Mouse (Mus musculus) cerebellum, adult 11-12 months (tissue): ENCODE measurements around the gene Olfr287.

Source experiments
- DNase-seq: peaks from one replicate; pipeline ENCODE4 v3.0.0; 2022

Gene Olfr287

DNA sequence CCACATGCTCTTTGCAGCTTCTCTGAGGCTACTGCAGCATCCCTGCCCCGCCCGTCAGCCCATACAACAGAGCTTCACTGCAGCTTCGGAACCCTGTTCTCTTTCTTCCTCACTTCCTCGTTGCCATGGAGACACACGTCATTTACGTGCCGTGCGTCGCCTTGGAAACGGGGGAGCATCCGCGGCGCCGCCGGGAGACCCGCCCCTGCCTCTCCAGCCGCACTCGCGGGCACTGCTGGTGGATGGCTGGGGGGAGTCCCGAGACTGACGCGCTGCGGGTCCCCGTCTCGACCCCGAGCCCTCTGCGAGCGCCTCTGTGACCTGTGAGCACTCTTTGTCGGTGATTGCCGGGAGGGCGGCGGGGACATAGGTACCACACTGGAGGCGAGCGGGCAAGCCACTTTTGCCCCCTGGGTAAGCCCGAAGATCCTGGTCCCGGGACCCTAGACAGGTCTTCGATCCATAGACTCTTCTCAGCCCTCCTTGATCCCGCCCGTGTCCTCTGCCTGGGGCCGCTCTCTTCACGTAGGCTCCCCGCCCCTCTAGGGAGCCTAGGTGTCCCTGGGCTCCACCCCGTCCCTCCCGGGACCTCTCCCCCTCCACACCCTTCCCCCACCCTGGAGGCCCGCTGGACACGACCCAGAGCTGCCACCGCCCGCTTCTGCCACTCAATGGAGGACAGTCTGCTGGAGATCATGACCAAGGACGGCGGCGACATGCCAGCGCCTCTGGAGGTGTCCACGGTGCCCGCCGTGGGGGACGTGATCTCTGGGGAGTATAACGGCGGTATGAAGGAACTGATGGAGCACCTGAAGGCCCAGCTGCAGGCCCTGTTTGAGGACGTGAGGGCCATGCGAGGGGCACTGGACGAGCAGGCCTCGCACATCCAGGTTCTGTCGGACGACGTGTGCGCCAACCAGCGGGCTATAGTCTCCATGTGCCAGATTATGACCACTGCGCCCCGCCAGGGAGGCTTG, 52.9 kb downstream of the Olfr287 start:
- peak; percentile 92 for DNase-seq

DNA sequence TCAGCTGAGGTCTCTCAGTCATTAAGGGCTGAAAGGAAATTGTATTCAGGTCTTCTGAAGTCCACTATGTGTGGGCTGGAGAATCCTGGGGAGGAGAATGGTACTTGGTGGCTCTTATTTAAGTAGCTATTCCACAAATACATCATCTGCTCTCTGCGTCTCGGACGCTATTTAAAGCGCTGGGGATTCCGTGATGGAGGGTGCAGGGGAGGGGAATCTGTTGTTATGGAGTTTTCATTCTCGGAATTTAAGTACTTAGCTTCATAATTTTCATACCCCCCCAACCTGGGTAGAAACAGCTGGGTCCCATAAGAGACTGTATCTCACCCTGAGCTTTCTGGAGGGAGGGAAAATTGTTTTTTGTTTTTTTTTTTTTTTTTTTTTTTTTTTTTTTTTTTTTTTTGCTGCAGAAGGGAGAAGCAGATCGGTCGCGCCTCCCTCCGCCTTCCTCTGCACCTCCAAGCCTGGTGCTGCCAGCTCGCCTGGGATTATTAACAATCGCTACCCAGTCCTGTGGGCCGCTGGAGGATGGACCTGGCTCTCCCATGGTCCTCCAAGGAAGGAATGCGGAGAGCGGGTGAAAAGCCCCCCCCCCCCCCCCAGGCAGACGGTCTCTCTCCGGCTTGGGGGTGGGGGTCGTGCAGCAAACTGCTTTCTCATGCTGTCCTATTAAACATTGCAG, 53.8 kb downstream of the Olfr287 start, which contains the start of gene Ccdc184:
Ccdc184 (plus strand) TSS at position 196 of the 682 bp plus-strand sequence.
- DNase-seq: no peak

- DNase-seq: no peak
Observed at GRCm38 (mm10) chr15:98165525-98165924, 55.3 kb downstream of the Olfr287 start, which contains the start of gene Asb8. Gene Asb8 (minus strand): TSS chr15:98165625.

- DNase-seq: no peak
Observed at GRCm38 (mm10) chr15:98162561-98162960, 58.3 kb downstream of the Olfr287 start.

DNA sequence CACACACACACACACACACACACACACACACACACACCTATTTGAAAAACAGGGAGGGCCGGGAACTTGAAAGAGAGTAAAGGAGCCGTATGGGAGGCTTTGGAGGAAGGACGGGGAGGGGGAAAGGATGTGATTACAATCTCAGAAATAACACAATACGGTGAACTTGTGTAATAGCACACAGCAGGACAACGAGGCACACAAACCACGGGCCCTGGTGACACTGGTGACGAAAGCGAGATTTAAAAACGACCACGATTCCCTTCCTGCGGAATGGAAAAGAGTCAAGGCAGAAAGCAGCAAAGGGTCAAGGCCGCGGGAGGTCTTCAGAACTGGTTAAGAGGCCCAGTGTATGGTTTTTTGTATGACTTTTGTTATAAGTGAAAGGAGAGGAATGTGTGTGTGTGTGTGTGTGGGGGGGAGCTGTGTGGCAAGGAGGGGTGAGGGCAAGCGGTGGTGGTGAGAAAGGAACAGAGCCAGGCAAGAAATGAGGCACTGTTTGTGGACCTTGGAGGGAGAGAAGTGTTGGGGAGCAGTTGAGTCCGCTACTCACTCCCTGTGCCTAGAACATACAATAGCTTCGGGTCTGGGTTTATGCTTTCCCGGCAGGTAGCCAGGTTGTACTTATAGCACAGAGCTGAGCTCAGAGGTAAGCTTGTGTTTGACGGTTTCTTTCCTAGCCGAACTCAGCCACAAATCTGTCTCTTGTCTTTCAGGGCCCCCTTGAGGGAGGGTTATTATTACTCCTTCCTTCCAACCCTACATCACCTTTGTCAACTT, 59.6 kb downstream of the Olfr287 start:
- no peak for DNase-seq

DNA sequence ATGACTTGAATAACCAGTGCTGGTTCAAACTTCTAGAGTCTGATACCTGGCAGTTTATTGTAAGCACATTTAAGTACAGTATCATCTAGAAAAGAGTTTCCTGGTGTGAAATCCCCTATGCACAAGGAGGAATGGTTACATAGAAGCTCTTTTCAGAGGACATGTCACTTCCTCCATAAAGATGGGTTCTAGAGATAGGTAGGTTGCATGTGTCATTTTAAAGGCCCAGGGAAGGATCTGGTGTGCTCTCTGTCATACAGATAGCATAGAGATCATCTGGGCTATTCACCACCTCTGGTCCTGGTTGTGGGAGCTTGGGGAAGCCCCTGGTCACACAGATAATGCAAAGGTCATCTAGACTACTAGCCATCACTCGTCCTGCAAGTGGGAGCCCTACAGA, 63.6 kb downstream of the Olfr287 start:
- no peak for DNase-seq
